Mouse (Mus musculus): Measurements from ENCODE around the gene Mgst3. TPM values are rescaled to one million over a fixed set of nuclear protein-coding genes. Genes with fewer than 3 reads are reported as not detected.

The Mgst3 gene
- total RNA-seq (2023) = 10 to 100 TPM; 16.9 to 26.6 TPM

GRCm38 (mm10) chr1:167393683-167394492 lies at the start of gene Mgst3:
Gene Mgst3 (minus strand): TSS chr1:167393841.

DNA sequence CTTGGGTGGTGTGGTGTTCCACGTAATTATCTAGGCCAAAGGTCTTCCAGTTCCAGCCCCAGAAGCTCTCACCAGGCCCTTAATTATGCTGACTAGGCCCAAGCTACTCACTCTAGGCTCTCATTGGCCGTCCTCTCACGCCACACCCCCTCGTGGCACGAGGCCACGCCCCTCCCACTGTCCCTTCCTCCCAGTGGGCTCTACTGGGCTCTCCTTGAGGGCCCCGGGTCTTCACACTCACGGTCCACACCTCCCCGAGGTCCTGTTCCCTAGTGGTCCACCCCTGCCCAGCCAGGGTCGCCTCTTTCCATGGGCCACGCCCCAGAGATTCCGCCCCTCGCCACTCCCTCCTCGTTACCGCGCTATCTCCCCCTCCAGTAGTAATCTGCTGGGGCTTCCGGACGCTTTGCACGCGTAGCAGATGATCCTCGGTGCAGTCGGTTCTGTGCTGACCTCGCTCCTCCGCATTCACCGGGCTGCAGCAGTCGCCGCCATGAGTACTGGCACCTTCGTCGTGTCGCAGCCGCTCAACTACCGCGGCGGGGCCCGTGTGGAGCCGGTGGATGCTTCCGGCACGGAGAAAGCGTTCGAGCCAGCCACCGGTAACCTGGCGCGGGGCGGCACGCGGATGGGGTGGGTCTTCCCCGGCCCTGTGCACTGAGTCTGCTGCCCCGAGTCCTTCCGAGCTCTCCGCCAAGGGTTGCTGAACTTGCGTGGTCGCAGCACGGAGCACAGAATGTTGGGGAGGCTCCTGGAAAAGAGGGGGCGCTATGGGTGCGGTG lies 43.6 kb downstream of the Mgst3 start, which contains the start of gene Aldh9a1:
TSS of gene Aldh9a1 (plus strand) at position 177 of the 782 bp plus-strand sequence.

Other genes with a start within 250 kb of the Mgst3 start
- 10 to 100 TPM; 39.7 to 40.8 TPM for gene Uck2, start 108.5 kb downstream of the Mgst3 start, total RNA-seq (2023)
- gene Tmco1, start 85.5 kb downstream of the Mgst3 start, total RNA-seq (2023) = 10 to 100 TPM; 40.7 to 43.8 TPM
- gene Aldh9a1, start 43.9 kb downstream of the Mgst3 start, total RNA-seq (2023) = 10 to 100 TPM; 31.6 to 35.1 TPM
- not detected for gene Lrrc52, start 72.9 kb upstream of the Mgst3 start, total RNA-seq (2023)
- gene Rxrg, start 204.5 kb upstream of the Mgst3 start, total RNA-seq (2023) = not detected